Mouse (Mus musculus): ENCODE data around the gene Clic4. TPM values are rescaled to one million over a fixed set of nuclear protein-coding genes. Genes with fewer than 3 reads are reported as not detected.
"Not testable (repeated sequence)": the region's sequence is repeated elsewhere in the genome, so short reads cannot be mapped to it uniquely, and the experiment has no call there.

The Clic4 gene
- polyA plus RNA-seq, 1 experiment = 25.3 TPM

DNA sequence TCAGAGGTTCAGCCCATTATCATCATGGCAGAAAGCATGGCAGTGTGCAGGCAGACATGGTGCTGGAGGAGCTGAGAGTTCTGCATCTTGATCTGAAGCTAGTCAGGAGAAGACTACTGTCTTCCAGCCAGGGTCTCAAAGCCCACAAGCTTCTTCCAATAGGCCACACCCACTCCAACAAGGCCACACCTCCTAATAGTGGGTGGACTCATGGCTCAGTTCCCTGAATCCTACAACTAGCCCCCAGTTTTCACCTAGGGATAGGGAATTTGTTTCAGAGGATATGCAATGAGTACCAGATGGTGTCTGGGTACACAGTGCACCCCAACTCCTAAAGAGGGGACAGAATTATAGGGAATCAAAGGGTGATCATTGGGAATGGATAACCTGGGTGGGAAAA lies 24.0 kb upstream of the Clic4 start:
- no peak for DNase-seq (ENCODE audit: low read depth, low spot score)

DNA sequence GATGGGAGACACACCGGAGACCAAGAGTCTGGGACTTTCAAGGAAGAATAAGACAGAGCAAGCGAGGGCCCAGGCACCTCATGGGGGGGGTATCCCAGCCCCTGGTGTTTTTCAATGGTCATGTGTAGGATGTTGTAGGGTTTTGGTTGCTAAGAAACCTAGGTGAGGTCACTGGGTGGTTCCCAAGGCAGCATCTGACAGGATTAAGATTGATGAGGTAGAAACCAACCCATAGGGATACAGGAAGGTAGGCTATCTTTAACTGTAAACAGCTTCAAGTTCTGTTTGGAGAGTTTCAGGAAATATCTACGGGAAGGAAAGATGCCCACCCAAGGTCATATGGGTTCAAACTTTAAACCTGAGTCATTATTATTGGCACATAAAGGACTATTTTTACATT lies 21.2 kb upstream of the Clic4 start:
- WGBS = 81% methylated on average over 3 of the region's 3 CpGs
- DNase-seq (ENCODE audit: low read depth, low spot score) = no peak

DNA sequence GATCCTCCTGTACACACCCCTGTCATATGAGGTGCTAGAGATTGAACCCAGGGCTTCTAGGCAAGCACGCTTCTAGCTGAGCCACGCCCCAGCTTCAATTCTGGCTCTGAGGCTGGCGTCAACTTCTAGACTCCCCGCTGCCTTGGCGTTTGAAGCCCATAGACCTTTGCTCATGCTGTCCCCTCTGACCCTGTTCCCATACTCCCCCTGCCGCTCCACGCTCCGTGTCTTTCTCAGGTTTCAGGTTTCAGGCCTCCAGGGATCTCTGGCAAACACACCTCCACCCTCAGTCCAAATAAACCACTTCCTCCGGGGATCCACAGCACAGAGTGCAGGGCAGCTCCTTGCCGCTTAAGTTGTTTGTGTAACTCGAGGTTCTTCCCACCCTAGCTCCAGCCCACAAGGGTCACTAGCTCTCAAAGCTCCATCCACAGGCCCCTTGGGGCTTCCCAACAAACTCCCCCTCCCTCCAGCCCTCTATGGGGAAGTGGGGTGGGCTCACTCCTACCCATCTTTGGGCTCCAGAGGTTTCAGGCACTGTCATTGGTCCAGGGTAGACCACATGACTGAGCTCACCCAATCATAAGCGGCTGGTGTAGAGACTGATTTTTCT lies 20.0 kb upstream of the Clic4 start:
- no peak for DNase-seq (ENCODE audit: low read depth, low spot score)
- 9% methylated on average over 12 of the region's 12 CpGs for WGBS

DNA sequence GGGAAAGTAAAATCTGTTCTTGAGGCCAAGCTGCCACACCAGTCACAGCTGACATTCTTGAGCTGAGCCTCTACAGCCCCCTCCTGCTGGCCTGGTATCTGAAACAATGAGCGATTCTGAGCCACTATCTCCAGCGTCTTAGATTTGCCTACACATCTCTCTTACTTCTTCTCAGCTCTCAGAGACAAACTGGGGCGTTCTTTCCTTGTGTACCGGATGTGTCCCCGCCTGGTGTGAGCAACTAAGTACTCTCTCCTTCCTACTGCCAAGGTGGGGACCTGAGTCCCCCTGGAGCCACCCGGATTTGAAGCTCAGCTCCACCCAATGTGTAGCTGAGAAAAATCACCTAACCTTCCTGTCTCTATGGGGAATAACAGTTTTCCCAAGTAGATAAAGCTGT lies 19.2 kb upstream of the Clic4 start:
- no peak for DNase-seq (ENCODE audit: low read depth, low spot score)
- WGBS = 59% methylated on average over 6 of the region's 6 CpGs

DNA sequence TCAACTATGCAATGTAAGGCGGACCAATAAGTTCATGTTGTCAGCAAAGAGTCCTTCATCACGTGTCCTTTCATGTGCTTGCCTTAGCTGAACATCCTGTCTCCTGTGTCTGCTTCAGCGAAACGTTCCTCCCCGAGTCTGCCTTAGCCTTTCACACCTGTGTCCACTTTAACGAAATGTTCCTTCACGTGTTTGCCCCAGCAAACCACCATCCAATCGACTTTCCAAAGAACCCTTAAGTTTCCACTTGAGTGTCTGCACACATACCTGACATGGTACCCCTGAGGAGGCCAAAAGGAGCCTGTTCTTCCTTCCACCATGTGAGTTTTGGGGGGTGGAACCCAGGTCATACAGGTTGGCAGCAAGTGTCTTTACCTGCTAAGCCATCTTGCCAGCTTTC lies 18.6 kb upstream of the Clic4 start:
- no peak for DNase-seq (ENCODE audit: low read depth, low spot score)
- WGBS = 95% methylated on average over 8 of the region's 8 CpGs

DNA sequence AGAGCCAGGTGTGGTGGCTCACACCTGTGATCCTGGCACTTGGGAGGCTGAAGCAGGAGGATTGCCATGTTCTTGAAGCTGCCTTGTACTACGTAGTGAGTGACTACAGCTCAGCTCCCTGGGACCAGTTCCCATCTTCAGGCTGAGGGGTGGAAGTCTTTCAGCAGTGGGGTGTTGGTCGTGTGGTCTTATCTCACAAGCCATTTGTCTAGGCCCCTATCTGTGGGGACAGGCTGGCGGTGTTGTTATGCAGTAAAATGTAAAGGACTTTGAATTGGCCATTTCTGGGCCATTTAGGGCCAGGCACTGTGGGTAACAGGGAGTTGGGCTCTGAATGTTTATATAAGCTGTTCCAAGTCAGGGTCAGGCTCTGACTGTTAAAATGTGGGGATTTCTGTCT lies 15.4 kb upstream of the Clic4 start:
- no peak for DNase-seq (ENCODE audit: low read depth, low spot score)

DNA sequence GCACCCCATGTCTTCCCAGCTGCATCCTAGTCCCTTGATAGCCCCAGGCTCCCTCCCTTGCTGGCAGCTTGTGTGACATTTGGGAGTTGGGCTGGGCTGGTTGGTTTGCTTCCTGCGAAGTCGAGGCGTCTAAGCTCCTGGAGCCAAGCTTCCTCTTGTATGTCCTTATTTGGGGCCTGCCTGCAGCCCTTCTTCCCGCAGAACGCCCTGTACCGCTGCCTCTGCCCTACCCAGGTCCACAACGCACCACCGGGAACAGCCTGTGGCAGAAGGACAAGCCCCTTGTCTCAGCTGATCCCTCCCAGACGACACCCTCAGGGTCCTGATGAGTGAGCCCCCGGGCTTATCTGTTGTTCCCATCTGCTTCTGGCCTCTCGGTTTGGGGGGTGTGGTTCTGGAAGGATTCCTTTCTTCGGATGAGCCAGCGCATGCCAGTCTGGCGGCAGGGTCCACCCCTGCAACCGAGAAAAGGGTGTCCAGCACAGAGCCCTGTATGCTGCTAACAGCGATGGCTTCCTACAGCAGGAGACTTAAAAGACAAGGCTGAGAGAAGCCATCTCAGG lies 14.3 kb upstream of the Clic4 start:
- no peak for DNase-seq (ENCODE audit: low read depth, low spot score)

More for the DNA sequence above, 15.4 kb upstream of the Clic4 start:
- 40% methylated on average over 3 of the region's 3 CpGs for WGBS

DNA sequence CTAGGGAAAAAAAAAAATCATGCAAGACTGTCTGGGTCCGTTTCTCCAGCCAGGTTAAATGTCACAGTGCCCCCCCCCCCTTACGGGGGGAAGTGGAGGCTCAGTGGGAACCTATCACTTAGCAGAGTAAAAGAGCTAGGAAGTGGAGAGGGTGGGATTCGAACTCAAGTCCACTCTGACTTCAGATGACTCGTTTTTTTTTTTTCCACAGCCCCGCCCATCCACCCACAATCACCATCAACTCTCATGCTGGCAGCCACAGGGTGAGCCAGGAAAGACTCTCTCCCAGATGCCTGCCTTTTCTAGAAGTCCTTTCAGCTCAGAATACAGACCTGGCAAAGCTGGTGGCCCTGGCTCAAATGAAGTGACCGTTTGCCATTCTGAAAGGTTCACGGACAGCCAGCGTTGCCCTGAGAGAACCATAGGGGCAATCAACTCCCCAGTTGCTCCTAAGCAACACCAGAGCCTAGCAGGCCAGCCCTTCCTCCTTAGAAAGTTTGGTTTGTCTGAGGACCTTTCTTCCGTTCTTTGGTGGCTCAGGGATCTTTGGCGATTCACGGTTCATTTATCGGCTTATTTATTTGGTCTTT lies 13.5 kb upstream of the Clic4 start:
- 58% methylated on average over 12 of the region's 12 CpGs for WGBS
- no peak for DNase-seq (ENCODE audit: low read depth, low spot score)

More for the DNA sequence above, 14.3 kb upstream of the Clic4 start:
- 5% methylated on average over 16 of the region's 16 CpGs for WGBS

DNA sequence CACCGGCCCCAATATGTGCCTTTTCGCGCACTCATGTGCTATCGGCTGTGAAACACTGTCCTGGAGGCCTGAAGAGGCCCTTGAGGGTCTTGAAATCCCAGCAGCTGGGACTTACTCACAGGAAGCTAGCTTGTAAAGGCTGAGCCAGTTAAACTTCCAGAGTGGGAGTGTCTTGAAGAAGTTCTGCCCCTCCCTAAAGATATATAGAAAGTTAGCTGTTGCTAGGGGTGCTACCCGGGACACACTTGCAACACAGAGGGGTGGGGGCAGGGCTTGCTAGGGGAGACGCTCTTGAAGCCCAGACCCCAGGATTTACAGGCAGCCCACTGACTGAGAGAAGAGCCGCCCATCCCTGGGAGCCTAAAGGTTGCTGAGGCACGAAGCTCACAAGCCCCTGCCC lies 12.8 kb upstream of the Clic4 start:
- DNase-seq (ENCODE audit: low read depth, low spot score) = no peak
- 57% methylated on average over 8 of the region's 8 CpGs for WGBS

DNA sequence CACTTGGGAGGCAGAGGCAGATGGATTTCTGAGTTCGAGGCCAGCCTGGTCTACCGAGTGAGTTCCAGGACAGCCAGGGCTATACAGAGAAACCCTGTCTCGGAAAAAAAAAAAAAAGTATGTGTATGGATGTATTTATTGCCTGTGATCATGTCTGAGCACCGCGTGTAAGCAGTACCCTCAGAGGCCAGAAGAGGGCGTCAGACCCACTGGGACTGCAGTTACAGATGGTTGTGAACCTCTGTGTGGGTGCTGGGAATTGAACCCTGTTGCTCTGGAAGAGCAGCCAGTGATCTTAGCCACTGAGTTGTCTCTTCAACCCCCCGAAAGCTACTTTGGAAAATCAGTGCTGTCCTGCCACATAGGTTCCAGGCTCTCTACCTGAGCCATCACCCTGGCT lies 11.3 kb upstream of the Clic4 start:
- DNase-seq (ENCODE audit: low read depth, low spot score) = no peak
- WGBS = 88% methylated on average over 7 of the region's 7 CpGs

DNA sequence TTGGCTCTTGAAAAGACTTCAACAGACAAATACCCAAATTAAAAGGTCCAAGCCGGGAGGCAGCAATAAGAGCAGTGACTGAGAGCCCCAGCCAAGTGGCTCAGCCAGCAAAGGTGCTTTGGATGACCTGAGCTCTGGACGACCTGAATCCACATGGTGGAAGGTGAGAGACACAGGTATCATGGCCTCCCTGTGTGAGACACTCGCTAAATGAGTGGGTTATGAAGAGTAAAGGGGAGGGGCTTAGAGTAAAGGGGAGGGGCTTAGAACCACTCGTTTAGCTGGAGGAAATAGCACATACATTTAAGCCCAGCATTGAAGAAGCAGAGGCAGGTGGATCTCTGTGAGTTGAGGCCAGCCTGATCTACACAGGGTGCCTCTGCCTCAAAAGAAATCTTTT lies 10.8 kb upstream of the Clic4 start:
- DNase-seq (ENCODE audit: low read depth, low spot score) = no peak
- 69% methylated on average over 4 of the region's 4 CpGs for WGBS

DNA sequence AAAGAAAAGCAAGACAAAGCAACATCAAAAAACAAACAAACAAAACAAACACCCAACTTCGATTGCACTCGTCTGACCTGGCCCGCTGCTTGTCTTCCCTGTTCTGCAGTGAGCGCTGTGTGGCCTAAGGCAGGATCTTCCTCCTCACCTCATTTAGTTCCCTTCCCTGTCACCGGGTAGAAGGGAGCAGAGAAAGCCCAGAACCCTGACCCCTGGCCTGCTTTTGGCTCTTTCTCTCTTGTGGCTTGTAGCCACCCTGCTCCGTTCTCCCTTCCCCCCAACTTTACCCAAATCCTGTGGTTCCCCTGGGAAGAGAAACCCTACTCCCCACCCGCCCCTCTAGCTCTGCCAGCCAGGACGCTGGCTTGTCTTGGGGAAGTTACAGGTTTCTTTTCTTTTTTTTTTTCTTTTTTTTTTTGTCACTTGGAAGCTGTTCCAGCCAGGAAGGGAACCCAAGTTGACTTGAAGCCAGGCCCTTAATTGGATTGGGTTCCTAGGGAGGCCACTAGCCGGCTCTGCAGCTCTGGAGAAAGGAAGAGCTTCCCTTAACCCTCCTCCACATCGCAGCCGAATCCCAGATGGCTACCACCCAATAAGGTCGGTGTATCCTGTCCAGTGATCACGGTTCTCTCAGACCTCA lies 10.2 kb upstream of the Clic4 start:
- no peak for DNase-seq (ENCODE audit: low read depth, low spot score)
- WGBS = 62% methylated on average over 13 of the region's 13 CpGs

DNA sequence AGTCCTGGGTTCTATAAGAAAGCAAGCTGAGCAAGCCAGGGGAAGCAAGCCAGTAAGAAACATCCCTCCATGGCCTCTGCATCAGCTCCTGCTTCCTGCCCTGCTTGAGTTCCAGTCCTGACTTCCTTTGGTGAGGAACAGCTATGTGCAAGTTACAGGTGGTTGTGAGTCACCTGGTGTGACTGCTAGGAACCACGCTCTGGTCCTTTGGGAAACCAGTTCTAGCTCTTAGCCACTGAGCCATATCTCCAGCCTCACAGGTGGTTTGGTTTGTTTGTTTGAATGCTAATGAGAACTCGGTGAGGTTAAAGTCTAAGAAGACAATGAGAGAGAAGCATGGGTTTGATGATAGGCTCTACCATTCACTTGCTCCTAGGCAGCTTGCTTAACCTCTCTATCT lies 7.4 kb upstream of the Clic4 start:
- DNase-seq (ENCODE audit: low read depth, low spot score) = not testable (repeated sequence)
- WGBS = 47% methylated on average over 2 of the region's 2 CpGs

DNA sequence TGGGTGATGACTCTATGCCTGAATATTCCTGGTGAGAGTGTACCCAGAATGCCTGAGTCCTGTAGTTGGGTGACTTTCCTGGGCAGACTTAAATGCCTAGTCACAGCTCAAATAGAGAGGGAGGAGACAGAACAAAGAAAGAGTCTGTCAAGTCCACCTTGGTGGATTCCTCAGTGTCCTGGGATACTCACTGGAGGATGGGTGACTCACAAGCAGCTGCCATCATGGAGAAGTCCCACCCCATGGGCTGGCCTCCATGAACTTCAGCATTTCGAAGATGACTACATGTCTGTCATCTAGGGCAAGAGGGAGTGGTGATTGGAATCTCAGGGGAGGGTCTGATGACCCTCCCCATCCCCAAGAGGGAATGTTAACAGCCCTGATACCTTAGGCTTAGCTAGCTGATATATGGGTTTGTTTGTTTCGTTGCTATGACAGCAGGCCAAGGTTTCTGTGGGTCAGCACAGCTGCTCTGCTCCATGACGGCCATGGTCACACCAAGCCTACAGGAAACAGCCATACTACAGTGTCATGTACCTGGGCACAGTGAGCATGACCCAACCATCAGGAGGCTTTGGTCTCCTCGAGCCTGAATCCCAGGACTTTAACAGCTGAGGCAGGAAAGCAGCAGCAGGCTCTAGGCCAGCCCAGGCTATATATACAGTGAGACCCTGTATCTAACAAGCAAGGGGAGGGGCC lies 4.2 kb upstream of the Clic4 start:
- DNase-seq (ENCODE audit: low read depth, low spot score) = no peak
- WGBS = 45% methylated on average over 4 of the region's 4 CpGs

DNA sequence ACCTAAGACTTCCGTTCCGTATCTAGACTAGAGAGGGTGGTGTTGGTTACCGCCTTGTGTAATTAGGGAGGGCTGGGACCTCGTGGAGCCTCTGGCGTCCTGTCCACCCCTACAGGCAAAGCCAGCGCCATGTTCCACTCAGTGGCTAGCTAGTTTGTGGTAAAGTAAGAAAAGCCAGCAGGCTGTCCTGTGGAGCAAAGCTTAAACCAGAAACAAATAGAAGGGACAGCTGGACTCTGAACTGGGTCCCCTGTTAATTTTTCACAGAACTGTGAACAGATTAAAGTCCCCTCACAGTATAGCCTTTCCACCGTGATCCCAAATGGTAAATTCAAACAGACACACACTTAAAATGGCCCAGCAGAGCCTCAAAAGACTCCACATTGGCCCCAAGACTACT lies 2.1 kb upstream of the Clic4 start:
- WGBS = 39% methylated on average over 7 of the region's 7 CpGs
- DNase-seq (ENCODE audit: low read depth, low spot score) = no peak

DNA sequence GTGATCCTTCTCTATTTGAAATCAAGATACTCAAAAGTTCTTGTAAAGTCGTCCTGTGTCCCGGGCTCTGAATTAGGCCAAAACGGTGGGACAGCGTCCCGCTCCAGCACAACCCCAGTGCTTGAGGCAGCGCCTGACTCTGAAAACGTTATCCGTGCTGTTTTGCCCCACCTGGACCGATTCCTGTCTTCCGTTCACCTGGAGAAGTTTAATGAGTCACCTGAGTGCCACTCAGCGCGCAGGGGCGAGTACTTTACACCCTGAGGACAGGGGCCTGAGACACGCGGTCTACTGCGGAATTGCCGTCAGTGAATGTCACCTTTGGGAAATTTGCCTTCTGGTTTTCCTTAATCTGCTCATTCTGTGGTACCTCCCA lies 681 bp upstream of the Clic4 start:
- no peak for DNase-seq (ENCODE audit: low read depth, low spot score)
- 5% methylated on average over 17 of the region's 17 CpGs for WGBS

DNA sequence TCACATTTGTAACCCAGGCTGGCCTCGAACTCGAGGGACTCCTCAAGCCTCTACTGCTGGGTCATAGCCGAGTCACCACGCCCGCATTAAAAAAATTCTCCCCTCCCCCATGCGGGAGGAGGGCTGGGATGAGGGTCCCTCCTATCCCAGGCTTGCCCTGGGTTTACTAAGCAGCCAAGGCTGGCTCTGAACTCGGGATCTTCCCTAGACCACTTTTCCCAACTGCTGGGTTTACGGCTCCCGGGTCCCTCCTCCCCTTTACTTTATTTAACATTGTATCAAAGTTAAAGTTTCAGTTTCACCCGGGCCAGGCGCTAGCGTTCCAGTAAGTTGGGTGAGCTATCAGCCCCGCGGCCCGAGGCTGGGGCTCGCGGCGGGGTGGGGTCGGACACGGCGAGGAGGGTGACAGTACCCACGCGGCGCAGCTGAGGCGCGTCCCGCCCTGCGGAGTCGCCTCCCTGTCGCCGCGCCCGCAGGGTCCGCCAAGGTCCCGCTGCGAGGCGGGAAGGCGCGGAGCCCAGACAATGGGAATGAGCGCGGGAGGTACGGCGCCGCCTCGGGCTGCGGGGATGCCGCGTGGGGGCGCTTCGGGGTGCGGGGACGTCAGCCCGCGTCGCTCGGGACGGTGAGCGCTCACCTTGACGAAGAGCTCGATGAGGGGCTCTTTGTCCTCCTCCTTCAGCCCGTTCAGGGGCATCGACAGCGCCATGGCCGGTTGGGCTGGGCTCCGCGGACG lies 565 bp downstream of the Clic4 start:
- no peak for DNase-seq (ENCODE audit: low read depth, low spot score)
- under 1% methylated on average over 67 of the region's 67 CpGs for WGBS

DNA sequence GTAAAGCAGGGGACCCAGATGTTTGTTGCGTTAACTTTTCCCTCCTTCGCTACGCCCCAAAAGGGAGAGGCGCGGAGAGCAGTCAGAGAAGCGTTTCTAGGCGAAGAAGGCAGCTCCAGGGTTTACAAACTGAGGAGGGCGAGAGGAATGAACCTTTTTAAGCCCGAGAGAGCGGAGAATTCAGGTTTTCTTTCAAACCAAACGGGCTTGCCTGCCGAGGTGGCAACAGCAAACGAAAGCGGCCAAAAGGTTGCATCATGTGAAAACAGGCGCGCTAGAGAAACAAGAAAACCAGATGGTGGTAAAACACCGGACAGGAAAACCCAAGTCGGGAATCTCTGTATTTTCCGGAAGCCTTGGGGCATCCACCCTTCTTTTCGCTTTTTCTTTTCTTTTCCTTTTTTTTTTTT lies 1.2 kb downstream of the Clic4 start:
- DNase-seq (ENCODE audit: low read depth, low spot score) = no peak
- WGBS = 4% methylated on average over 20 of the region's 20 CpGs

DNA sequence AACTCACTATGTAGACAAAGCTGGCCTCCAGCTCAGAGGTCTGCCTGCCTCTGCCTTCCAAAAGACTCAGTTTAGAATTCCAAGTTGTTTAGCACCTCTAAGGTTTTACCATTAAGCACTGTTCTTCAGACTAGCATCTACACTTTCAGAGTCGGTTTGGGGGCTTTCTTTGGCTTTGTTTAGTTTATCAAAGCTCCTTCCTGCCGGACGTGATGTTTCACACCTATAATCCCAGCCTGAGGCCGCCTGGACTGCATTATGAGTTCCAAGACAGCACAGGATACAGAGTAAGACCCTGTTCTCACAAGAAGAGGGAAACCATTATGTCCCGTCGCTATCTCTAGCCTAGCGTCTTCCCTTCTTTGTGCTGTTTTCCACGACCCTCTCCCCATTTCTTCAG lies 2.1 kb downstream of the Clic4 start:
- no peak for DNase-seq (ENCODE audit: low read depth, low spot score)
- 74% methylated on average over 8 of the region's 8 CpGs for WGBS
